Mouse (Mus musculus) embryonic facial prominence, embryonic 10.5 days (tissue): ENCODE results near the gene Flot2. TPM values are rescaled to one million over a fixed set of nuclear protein-coding genes. Genes with fewer than 3 reads are reported as not detected.

Experiments
- DNase-seq: peaks from one replicate; pipeline ENCODE4 v3.0.0-alpha.2; 2017; ENCODE audit warnings: low spot score
- H3K27ac ChIP-seq: fragments of 300-500 bp; sonication (generic); replicated peaks from 2 replicates; pipeline ENCODE4 v1.5.1; 2016; ENCODE audit warnings: mild to moderate bottlenecking
- H3K27me3 ChIP-seq: fragments of 300-500 bp; sonication (generic); replicated peaks from 2 replicates; pipeline ENCODE4 v1.6.1; 2016; ENCODE audit warnings: low read depth, mild to moderate bottlenecking; ENCODE audit not compliant: poor library complexity, severe bottlenecking
- H3K36me3 ChIP-seq: fragments of 300-500 bp; sonication (generic); replicated peaks from 2 replicates; pipeline ENCODE4 v1.6.1; 2016; ENCODE audit warnings: mild to moderate bottlenecking, moderate library complexity
- H3K4me1 ChIP-seq: fragments of 300-500 bp; sonication (generic); 2 replicates; pipeline ENCODE4 v1.6.1; 2016
- H3K4me3 ChIP-seq: fragments of 300-500 bp; sonication (generic); 2 replicates; pipeline ENCODE4 v1.5.1; 2016; ENCODE audit warnings: mild to moderate bottlenecking, moderate library complexity
- H3K9me3 ChIP-seq: fragments of 300-500 bp; sonication (generic); 2 replicates; pipeline ENCODE4 v1.6.1; 2016; ENCODE audit warnings: mild to moderate bottlenecking
- WGBS: fragments of 180-500 bp; shearing (Covaris S2); methylation state at CpG from one replicate; pipeline ENCODE4 v1.1.7; 2016; 5-methylcytosine and 5-hydroxymethylcytosine counted together
- polyA plus RNA-seq: library from polyadenylated mRNA; unstranded; fragments of >200 nt; fragmentation: Nextera tagmentation; extraction: Ambion mirVana; gene quantifications from 2 replicates; pipeline ENCODE4 v1.2.1, GENCODE M21; 2016

Flot2 gene
- 57.8 and 60.9 TPM in 2 replicates for polyA plus RNA-seq

DNA sequence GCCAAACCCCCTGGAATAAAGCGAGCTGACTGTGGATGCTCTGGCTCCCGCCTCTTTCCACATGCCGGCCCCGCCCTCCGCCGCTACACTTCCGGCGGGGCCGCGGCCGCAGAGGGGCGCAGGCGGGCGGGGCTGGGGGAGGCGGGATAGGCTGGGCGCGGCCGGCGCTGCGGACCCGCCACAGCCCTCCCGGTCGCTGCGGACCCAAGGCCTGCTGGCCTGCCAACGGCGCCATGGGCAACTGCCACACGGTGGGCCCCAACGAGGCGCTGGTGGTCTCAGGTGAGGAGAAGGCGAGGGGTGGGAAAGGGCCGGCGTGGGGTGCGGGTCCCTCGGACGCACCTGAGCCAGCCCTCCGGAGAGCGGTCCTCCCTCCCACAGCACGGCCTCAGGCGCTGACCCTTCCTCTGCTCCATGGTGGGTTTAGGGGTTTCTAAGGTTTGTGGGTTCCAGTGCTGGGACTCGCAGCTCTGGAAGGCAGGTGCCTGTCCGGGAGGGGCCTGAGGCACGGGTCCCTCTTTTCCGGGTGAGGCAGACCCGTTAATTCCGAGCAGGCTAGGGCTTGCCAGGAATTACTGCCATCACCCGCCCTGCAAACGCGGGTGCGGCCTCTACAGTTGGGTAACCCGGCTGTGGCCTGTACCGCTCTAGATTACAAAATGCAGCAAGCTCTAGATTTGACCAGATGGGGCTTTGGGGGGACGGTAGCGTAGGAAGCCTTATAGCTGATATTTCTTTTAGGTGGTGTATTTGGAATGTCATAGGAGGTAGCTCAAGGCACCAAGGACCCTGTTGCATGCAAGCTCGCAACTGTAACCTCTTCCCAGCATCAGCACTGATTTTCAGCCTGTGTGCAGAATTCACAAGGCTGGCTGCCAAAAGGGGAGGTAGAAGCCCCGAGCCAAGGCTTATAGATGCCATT is at the start of gene Flot2:
Gene Flot2, plus strand, starts transcription at position 101 of the 922 bp plus-strand sequence.
- 3% methylated on average over 55 of the region's 55 CpGs for WGBS
- H3K4me1 ChIP-seq = peaks cover 31% of the 10 kb centered on the region
- H3K36me3 ChIP-seq = peaks cover 58% of the 10 kb centered on the region
- peak; percentile 84 for DNase-seq
- H3K27ac ChIP-seq = peak within 1 kb of the TSS; percentile 92
- H3K4me3 ChIP-seq = peak within 1 kb of the TSS; percentile 90
- H3K9me3 ChIP-seq = peaks cover 4% of the 10 kb centered on the region; the same call in 1 of the 2 replicates
- no peaks in the 10 kb centered on the region for H3K27me3 ChIP-seq

DNA sequence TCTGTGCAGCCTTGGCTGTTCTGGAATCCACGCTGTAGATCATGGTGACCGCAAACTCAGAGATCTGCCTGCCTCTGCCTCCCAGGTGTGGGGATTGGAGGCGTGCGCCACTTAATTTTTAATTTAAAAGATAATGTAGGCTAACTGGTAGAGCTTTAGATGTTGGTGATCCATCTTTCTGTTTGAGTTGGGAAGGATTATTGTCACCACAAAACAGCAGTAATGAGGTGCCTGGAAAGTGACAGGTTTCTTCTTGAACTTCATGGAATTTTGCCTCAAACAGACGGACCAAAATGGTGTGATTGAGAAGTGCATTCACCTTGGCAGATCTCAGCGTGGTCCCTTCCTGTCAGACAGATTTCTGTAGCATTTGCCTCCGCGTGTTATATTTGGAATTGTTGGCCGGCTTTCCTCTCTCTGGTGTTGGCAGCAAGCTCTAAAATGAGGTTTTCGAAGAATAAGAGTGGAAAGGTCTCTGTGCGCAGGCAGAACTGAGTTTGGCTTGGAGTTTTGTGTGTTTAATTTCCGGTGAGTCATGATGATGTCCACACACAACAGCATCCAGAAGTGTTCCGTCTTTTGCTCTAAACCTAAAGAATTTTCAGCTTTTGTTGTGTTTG is 48.5 kb upstream of the Flot2 start:
- 94% methylated on average over 13 of the region's 13 CpGs for WGBS
- no peak for DNase-seq
- H3K27me3 ChIP-seq = no peaks in the 10 kb centered on the region
- no peaks in the 10 kb centered on the region for H3K9me3 ChIP-seq
- H3K36me3 ChIP-seq = peaks cover 96% of the 10 kb centered on the region
- peaks cover 15% of the 10 kb centered on the region for H3K4me1 ChIP-seq
- H3K27ac ChIP-seq = no peak overlapping the region
- no peak overlapping the region for H3K4me3 ChIP-seq

DNA sequence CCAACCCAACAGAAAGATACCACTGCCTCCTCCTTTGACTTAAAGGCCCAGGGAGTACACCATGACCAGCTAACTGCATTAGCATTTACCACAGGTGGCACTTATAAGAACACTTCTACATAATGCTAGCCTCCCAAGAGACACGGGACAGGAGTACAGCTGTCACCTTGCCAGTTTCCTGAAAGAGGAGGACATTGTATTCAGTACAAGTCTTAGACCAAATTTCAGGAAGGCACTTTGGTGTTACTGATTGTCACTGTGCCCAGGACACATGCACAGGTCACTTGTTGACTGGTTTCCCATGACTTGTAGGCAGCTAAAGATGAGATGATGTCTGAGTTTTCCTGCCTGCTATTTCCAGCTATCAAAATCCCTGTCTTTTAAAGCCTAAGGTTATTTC is 42.2 kb upstream of the Flot2 start:
- DNase-seq = no peak
- H3K4me1 ChIP-seq = no peaks in the 10 kb centered on the region

DNA sequence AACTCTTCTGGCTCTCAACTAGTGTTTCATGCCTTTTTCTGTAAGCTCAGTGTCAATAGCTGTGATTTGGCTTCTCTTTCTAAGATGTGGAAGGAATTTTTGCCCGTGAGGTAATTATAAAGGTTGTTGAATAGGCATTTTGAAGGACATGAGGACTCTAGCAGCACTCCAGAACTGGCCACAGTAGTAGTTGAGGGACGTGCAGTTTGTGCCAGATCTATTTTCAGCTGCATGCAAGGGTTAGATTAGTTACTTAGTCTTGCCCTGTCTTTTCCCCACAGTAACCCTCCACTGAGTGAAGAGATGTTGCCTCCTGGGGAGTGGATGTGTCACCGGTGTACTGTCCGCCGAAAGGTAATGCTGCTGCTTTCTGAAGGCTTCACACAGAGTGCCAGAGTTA is 31.3 kb upstream of the Flot2 start:
- peaks cover 92% of the 10 kb centered on the region for H3K36me3 ChIP-seq
- no peak overlapping the region for H3K27ac ChIP-seq
- no peaks in the 10 kb centered on the region for H3K27me3 ChIP-seq
- WGBS = 94% methylated on average over 5 of the region's 5 CpGs
- no peak overlapping the region for H3K4me3 ChIP-seq
- H3K9me3 ChIP-seq = no peaks in the 10 kb centered on the region
- no peaks in the 10 kb centered on the region for H3K4me1 ChIP-seq
- DNase-seq = no peak

More for the DNA sequence above, 42.2 kb upstream of the Flot2 start:
- Histone ChIP-seq H3K4me3 (no peak overlapping the region), H3K9me3 (no peaks in the 10 kb centered on the region), H3K36me3 (peaks cover 93% of the 10 kb centered on the region), H3K27me3 (no peaks in the 10 kb centered on the region), H3K27ac (no peak overlapping the region)
- WGBS = 90% methylated on average over 1 of the region's 1 CpGs

DNA sequence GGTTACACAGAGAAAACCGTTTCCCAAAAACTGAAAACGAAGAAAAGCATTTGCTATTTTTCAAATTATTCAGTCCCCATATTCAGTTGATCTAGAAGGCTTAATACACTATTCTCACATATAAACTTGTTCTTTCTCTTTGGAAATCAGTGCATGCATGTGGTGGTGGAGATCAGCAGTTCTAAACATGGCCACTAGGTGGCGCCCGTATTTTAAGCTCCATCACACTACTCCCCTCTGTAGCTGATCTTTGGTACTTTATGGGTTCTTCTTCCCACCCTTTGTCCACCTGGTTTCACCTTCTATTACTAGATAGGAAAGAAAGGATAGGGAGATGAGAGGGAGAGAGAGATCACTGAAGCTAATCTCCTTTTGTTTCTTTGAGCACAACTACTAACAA is 18.1 kb upstream of the Flot2 start:
- 23% methylated on average over 4 of the region's 4 CpGs for WGBS
- H3K27me3 ChIP-seq = no peaks in the 10 kb centered on the region
- no peaks in the 10 kb centered on the region for H3K9me3 ChIP-seq
- H3K36me3 ChIP-seq = peaks cover 98% of the 10 kb centered on the region
- DNase-seq = peak; percentile 78
- H3K4me3 ChIP-seq = no peak overlapping the region
- no peak overlapping the region for H3K27ac ChIP-seq
- no peaks in the 10 kb centered on the region for H3K4me1 ChIP-seq

DNA sequence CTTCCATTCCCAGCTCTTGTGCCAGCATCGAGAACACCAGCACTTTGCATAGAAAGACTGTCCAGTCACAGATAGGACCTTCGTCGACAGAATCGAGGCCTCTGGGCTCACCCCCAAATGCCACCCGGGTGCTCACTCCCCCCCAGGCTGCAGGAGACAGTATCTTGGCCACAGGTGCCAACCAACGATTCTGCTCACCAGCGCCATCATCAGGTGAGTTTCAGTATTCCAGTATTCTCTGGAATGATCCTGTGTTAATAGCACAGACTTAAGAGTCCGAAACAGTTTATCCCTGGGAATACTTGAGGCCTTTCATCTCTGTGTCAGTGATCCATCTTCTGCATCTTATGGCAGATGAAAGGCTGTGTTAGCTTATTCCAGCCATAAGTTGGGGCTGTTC is 14.1 kb upstream of the Flot2 start:
- H3K27ac ChIP-seq = no peak overlapping the region
- 86% methylated on average over 8 of the region's 8 CpGs for WGBS
- H3K27me3 ChIP-seq = no peaks in the 10 kb centered on the region
- H3K4me3 ChIP-seq = no peak overlapping the region
- no peaks in the 10 kb centered on the region for H3K4me1 ChIP-seq
- H3K9me3 ChIP-seq = no peaks in the 10 kb centered on the region
- peaks cover 97% of the 10 kb centered on the region for H3K36me3 ChIP-seq
- peak; percentile 34 for DNase-seq

DNA sequence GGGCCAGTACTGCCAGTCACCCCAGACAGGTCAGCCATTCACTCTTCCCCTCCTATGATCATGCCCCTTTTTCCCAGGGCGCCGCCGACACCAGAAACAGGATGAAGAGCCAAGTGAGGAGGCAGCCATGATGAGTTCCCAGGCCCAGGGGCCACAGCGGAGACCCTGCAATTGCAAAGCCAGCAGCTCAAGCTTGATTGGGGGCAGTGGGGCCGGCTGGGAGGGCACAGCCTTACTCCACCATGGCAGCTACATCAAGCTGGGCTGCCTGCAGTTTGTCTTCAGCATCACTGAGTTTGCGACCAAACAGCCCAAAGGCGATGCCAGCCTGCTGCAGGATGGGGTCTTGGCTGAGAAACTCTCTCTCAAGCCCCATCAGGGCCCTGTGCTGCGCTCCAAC is 8.5 kb upstream of the Flot2 start:
- Histone ChIP-seq H3K4me3 (no peak overlapping the region), H3K4me1 (peaks cover 31% of the 10 kb centered on the region), H3K36me3 (peaks cover 69% of the 10 kb centered on the region), H3K9me3 (no peaks in the 10 kb centered on the region), H3K27ac (no peak overlapping the region), H3K27me3 (no peaks in the 10 kb centered on the region)
- no peak for DNase-seq
- 86% methylated on average over 8 of the region's 8 CpGs for WGBS

DNA sequence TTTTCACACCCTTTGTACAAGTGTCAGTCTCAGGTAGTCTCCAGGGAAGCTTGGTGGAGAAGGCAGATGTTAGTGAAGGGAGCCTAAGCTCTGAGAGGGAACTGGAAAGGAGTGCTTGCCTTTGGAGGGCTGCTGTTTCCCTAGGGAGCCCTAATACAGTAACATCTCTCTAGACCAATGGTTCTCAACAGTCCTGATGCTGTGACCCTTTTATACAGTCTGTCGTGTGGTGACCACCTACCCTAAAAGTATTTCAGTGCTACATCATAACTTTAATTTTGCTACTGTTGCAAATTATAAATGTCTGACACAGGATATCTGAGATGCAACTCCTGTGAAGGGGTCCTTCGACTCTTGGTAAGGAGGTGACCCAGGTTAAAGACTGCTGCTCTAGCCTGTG is 7.1 kb upstream of the Flot2 start:
- Histone ChIP-seq H3K27me3 (no peaks in the 10 kb centered on the region), H3K27ac (no peak overlapping the region), H3K4me3 (no peak overlapping the region), H3K4me1 (peaks cover 31% of the 10 kb centered on the region), H3K36me3 (peaks cover 70% of the 10 kb centered on the region), H3K9me3 (no peaks in the 10 kb centered on the region)
- DNase-seq = no peak
- WGBS = 62% methylated on average over 2 of the region's 2 CpGs

DNA sequence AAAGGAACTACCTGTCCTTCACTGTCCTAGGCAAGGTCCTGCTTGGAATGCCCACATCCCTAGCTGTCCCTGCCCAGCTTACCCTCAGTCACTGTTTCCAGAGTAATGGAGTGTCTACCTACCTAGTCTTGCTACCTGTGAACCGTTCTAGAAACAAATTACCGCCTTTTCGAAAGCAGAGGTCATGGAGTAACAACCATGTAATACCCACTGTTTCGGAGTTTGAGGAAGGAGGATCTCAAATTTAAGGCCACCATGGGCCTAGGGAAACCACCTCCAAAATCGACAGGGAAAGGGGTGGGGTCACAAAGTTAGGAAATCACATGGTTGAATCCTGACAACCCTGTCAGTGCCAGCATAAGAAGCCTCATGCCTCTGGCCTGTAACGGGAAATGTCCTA is 6.3 kb upstream of the Flot2 start:
- WGBS = 40% methylated on average over 6 of the region's 6 CpGs
- peak overlapping the region; percentile 78 for H3K4me3 ChIP-seq
- DNase-seq = no peak
- H3K27ac ChIP-seq = no peak overlapping the region
- no peaks in the 10 kb centered on the region for H3K27me3 ChIP-seq
- H3K9me3 ChIP-seq = no peaks in the 10 kb centered on the region
- H3K4me1 ChIP-seq = peaks cover 31% of the 10 kb centered on the region
- peaks cover 65% of the 10 kb centered on the region for H3K36me3 ChIP-seq

DNA sequence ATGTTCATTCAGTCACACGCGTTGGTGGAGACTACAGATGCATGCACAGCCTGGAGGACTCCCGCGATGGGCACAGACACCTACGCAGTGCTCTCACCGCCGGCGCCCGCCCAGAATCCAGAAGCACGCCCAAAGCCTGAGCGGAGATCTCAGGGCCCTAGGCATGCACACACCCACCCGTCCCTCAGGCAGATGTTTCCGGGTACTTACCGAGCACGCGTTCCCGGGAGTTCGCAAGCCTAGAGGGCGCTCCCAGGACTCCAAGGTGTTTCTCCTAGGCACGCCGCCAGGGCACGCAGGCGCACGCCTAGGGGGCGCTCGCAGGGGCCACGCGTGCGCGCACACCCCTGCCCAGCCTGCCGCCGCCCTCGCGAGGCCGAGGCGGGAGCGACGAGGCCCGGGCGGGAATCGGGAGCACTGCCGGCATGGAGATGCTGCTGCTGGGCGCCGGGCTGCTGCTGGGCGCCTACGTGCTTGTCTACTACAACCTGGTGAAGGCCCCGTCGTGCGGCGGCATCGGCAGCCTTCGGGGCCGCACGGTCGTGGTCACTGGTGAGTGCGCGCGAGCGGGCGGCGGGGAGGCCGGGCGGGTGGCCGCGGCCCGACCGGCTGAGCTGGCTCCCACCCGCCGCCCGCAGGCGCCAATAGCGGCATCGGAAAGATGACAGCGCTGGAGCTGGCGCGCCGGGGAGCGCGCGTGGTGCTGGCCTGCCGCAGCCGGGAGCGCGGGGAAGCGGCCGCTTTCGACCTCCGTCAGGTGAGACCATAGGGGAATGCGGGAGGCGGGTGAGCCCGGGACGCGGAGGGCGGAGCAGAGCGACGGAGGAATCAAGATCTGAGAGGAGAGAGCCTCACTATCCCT is 5.6 kb upstream of the Flot2 start, which contains the start of gene Dhrs13:
Gene Dhrs13, plus strand, starts transcription at position 334 of the 862 bp plus-strand sequence.
- Histone ChIP-seq H3K27ac (peak within 1 kb of the TSS; percentile 89), H3K36me3 (peaks cover 63% of the 10 kb centered on the region), H3K4me1 (peaks cover 37% of the 10 kb centered on the region), H3K27me3 (no peaks in the 10 kb centered on the region), H3K4me3 (peak within 1 kb of the TSS; percentile 78), H3K9me3 (no peaks in the 10 kb centered on the region)
- DNase-seq = peak; percentile 95
- WGBS = under 1% methylated on average over 96 of the region's 96 CpGs

DNA sequence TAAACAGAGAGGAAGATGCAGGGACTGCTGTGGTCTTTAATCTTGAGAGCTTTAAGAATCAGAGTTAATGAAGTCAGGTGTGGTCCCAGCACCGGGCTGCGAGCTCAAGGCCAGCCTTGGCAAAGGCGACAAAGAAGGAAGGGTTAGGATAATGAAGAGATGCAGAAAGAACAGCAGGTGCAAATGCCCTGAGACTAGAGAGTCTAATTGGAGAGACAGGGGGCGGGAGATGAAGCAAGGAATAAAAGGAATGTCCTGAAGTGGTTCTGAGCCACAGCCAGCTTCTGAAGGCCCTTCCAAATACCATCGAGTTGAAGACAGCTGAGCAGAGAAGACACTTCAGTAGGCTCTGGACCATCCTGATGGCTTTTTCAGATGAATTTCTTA is 4.9 kb upstream of the Flot2 start:
- H3K4me3 ChIP-seq = peak overlapping the region; percentile 78
- 15% methylated on average over 5 of the region's 5 CpGs for WGBS
- peaks cover 43% of the 10 kb centered on the region for H3K4me1 ChIP-seq
- peaks cover 57% of the 10 kb centered on the region for H3K36me3 ChIP-seq
- H3K27me3 ChIP-seq = no peaks in the 10 kb centered on the region
- peak overlapping the region; percentile 89 for H3K27ac ChIP-seq
- no peaks in the 10 kb centered on the region for H3K9me3 ChIP-seq
- DNase-seq = no peak

DNA sequence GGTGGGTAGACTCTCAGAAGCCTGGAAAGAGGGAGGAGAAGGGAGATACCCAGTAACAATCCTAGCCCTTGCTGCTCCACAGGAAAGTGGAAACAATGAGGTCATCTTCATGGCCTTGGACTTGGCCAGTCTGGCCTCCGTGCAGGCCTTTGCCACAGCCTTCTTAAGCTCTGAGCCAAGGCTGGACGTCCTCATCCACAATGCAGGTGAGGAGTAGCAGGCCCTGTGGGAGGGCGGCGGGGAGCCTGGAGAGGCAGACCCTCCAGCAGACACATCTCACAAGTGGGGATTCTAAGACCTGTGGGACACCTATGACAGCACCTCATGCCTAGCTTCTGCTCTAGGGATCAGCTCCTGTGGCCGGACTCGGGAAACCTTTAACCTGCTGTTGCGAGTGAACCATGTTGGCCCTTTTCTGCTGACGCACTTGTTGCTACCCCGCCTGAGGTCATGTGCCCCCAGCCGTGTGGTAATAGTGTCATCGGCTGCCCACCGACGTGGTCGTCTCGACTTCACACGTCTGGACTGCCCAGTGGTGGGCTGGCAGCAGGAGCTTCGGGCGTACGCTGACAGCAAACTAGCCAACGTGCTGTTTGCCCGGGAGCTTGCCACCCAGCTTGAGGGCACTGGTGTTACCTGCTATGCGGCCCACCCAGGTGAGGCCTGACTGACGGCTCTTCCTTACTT is 3.7 kb upstream of the Flot2 start:
- Histone ChIP-seq H3K4me3 (no peak overlapping the region; the same call in 1 of the 2 replicates), H3K9me3 (no peaks in the 10 kb centered on the region), H3K36me3 (peaks cover 44% of the 10 kb centered on the region), H3K4me1 (peaks cover 56% of the 10 kb centered on the region), H3K27ac (no peak overlapping the region), H3K27me3 (no peaks in the 10 kb centered on the region)
- no peak for DNase-seq
- WGBS = 93% methylated on average over 23 of the region's 23 CpGs
